Mouse (Mus musculus) spleen, adult 2 months (tissue): Measurements from ENCODE around the gene Dtnb.

Experiments used
- CTCF ChIP-seq: fragments of 200-500 bp; IDR thresholded peaks from 2 replicates; pipeline ENCODE4 v1.5.1; 2011; ENCODE audit warnings: mild to moderate bottlenecking, inconsistent platforms; ENCODE audit not compliant: insufficient read depth, insufficient read length, insufficient replicate concordance; ENCODE audit errors: extremely low read depth
- POLR2A ChIP-seq: fragments of 200-500 bp; IDR thresholded peaks from 2 replicates; pipeline ENCODE4 v1.6.1; 2011; ENCODE audit warnings: low read depth, low read length, inconsistent platforms

- TF ChIP-seq CTCF (no peak), POLR2A (no peak)
Measured at GRCm38 (mm10) chr12:3547506-3547905, 24.7 kb upstream of the Dtnb start.
